Mouse (Mus musculus) intestine, embryonic 14.5 days (tissue): ENCODE data around the gene Trank1. TPM values are rescaled to one million over a fixed set of nuclear protein-coding genes. Genes with fewer than 3 reads are reported as not detected.

ENCODE experiments used
- ATAC-seq: fragments of 200-750 bp; cut with Nextera tagmentation; replicated peaks from 2 replicates; pipeline ENCODE4 v1.8.0; 2017; ENCODE audit warnings: low read depth, moderate number of reproducible peaks, moderate TSS enrichment, moderate library complexity; ENCODE audit not compliant: low FRiP score, low TSS enrichment
- DNase-seq: peaks from one replicate; pipeline ENCODE4 v3.0.0-alpha.2; 2018; ENCODE audit warnings: low spot score
- H3K27ac ChIP-seq: fragments of 300-500 bp; sonication (generic); 2 replicates; pipeline ENCODE4 v1.5.1; 2014; ENCODE audit warnings: low read depth, mild to moderate bottlenecking, control low read depth
- H3K27me3 ChIP-seq: fragments of 300-500 bp; sonication (generic); replicated peaks from 2 replicates; pipeline ENCODE4 v1.6.1; 2014; ENCODE audit warnings: low read length, control low read depth; ENCODE audit not compliant: control insufficient read depth, insufficient read depth
- H3K36me3 ChIP-seq: fragments of 300-500 bp; sonication (generic); 2 replicates; pipeline ENCODE4 v1.6.1; 2014; ENCODE audit warnings: low read length, control low read depth; ENCODE audit not compliant: control insufficient read depth, insufficient read depth
- H3K4me1 ChIP-seq: fragments of 300-500 bp; sonication (generic); replicated peaks from 2 replicates; pipeline ENCODE4 v1.6.1; 2014; ENCODE audit warnings: low read length, control low read depth, mixed read lengths; ENCODE audit not compliant: control insufficient read depth, insufficient read depth
- H3K4me2 ChIP-seq: fragments of 300-500 bp; sonication (generic); 2 replicates; pipeline ENCODE4 v1.6.1; 2014; ENCODE audit warnings: low read length
- H3K4me3 ChIP-seq: fragments of 300-500 bp; sonication (generic); 2 replicates; pipeline ENCODE4 v1.5.1; 2014; ENCODE audit warnings: low read depth, low read length, control low read depth, mixed read lengths
- H3K9ac ChIP-seq: fragments of 300-500 bp; sonication (generic); 2 replicates; pipeline ENCODE4 v1.6.1; 2014; ENCODE audit warnings: mild to moderate bottlenecking, low read length
- H3K9me3 ChIP-seq: fragments of 300-500 bp; sonication (generic); 2 replicates; pipeline ENCODE4 v1.6.1; 2016; ENCODE audit warnings: low read length, control low read depth; ENCODE audit not compliant: control insufficient read depth
- WGBS: fragments of 180-500 bp; shearing (Covaris S2); extraction: QIAGEN DNeasy Blood & Tissue Kit; methylation state at CpG from one replicate; pipeline ENCODE4 v1.1.7; 2014; 5-methylcytosine and 5-hydroxymethylcytosine counted together
- polyA plus RNA-seq: library from polyadenylated mRNA; unstranded; fragments of >200 nt; fragmentation: Nextera tagmentation; extraction: Ambion mirVana; gene quantifications from 2 replicates; pipeline ENCODE4 v1.2.1, GENCODE M21; 2014

Trank1 gene
- polyA plus RNA-seq, 1 experiment from 2014 or later, result 0.08 TPM

- no peak overlapping the region for H3K9ac ChIP-seq
- ATAC-seq, result no peak
- no peaks in the 10 kb centered on the region for H3K36me3 ChIP-seq
- DNase-seq, result no peak
- H3K27me3 ChIP-seq, result no peaks in the 10 kb centered on the region
- no peaks in the 10 kb centered on the region for H3K9me3 ChIP-seq
- no peaks in the 10 kb centered on the region for H3K4me1 ChIP-seq
- H3K27ac ChIP-seq, result no peak overlapping the region
- H3K4me2 ChIP-seq, result no peak overlapping the region
- WGBS, result 95% methylated on average over 6 of the region's 6 CpGs
- H3K4me3 ChIP-seq, result no peak overlapping the region
Measured at GRCm38 (mm10) chr9:111294911-111295310, 16.6 kb upstream of the Trank1 start.

GRCm38 (mm10) chr9:111295323-111295722 is 16.2 kb upstream of the Trank1 start:
- WGBS, result 87% methylated on average over 2 of the region's 2 CpGs
- ATAC-seq, result no peak
- DNase-seq, result no peak

GRCm38 (mm10) chr9:111296433-111296832 is 15.1 kb upstream of the Trank1 start:
- Histone ChIP-seq H3K4me3 (no peak overlapping the region), H3K4me2 (no peak overlapping the region), H3K9ac (no peak overlapping the region), H3K4me1 (no peaks in the 10 kb centered on the region), H3K27me3 (no peaks in the 10 kb centered on the region), H3K36me3 (no peaks in the 10 kb centered on the region), H3K9me3 (no peaks in the 10 kb centered on the region), H3K27ac (no peak overlapping the region)
- ATAC-seq, result no peak
- 71% methylated on average over 7 of the region's 7 CpGs for WGBS
- DNase-seq, result no peak

More at GRCm38 (mm10) chr9:111295323-111295722, 16.2 kb upstream of the Trank1 start:
- H3K27ac ChIP-seq, result no peak overlapping the region
- H3K4me2 ChIP-seq, result no peak overlapping the region
- H3K4me3 ChIP-seq, result no peak overlapping the region
- H3K36me3 ChIP-seq, result no peaks in the 10 kb centered on the region
- no peaks in the 10 kb centered on the region for H3K9me3 ChIP-seq
- H3K27me3 ChIP-seq, result no peaks in the 10 kb centered on the region
- H3K9ac ChIP-seq, result no peak overlapping the region
- H3K4me1 ChIP-seq, result no peaks in the 10 kb centered on the region

- Histone ChIP-seq H3K27me3 (no peaks in the 10 kb centered on the region), H3K9ac (no peak overlapping the region), H3K9me3 (no peaks in the 10 kb centered on the region), H3K36me3 (no peaks in the 10 kb centered on the region), H3K27ac (no peak overlapping the region), H3K4me1 (no peaks in the 10 kb centered on the region), H3K4me2 (no peak overlapping the region), H3K4me3 (no peak overlapping the region)
- ATAC-seq (no peak), DNase-seq (no peak)
- WGBS, result 66% methylated on average over 2 of the region's 2 CpGs
Measured at GRCm38 (mm10) chr9:111298606-111299005, 12.9 kb upstream of the Trank1 start.

GRCm38 (mm10) chr9:111302196-111302831 is 9.2 kb upstream of the Trank1 start:
- ATAC-seq (no peak), DNase-seq (no peak)
- Histone ChIP-seq H3K9ac (no peak overlapping the region), H3K27ac (no peak overlapping the region), H3K4me3 (no peak overlapping the region), H3K9me3 (no peaks in the 10 kb centered on the region), H3K36me3 (no peaks in the 10 kb centered on the region), H3K27me3 (no peaks in the 10 kb centered on the region), H3K4me1 (no peaks in the 10 kb centered on the region), H3K4me2 (no peak overlapping the region)
- 64% methylated on average over 12 of the region's 12 CpGs for WGBS

- Histone ChIP-seq H3K4me1 (no peaks in the 10 kb centered on the region), H3K9ac (no peak overlapping the region), H3K9me3 (no peaks in the 10 kb centered on the region), H3K27me3 (peaks cover 2% of the 10 kb centered on the region), H3K27ac (no peak overlapping the region), H3K4me3 (no peak overlapping the region), H3K36me3 (no peaks in the 10 kb centered on the region), H3K4me2 (no peak overlapping the region)
- ATAC-seq, result no peak
- no peak for DNase-seq
- 93% methylated on average over 6 of the region's 6 CpGs for WGBS
Measured at GRCm38 (mm10) chr9:111304036-111304435, 7.5 kb upstream of the Trank1 start.

GRCm38 (mm10) chr9:111306142-111306541 is 5.4 kb upstream of the Trank1 start:
- H3K4me1 ChIP-seq, result no peaks in the 10 kb centered on the region
- peaks cover 23% of the 10 kb centered on the region for H3K27me3 ChIP-seq
- no peak overlapping the region for H3K4me3 ChIP-seq
- no peaks in the 10 kb centered on the region for H3K9me3 ChIP-seq
- H3K36me3 ChIP-seq, result no peaks in the 10 kb centered on the region
- ATAC-seq (no peak), DNase-seq (no peak)
- no peak overlapping the region for H3K27ac ChIP-seq
- 78% methylated on average over 7 of the region's 7 CpGs for WGBS
- no peak overlapping the region for H3K4me2 ChIP-seq
- no peak overlapping the region for H3K9ac ChIP-seq

GRCm38 (mm10) chr9:111311843-111312441 is 403 bp downstream of the Trank1 start:
- WGBS, result 3% methylated on average over 53 of the region's 98 CpGs
- peak overlapping the region; percentile 39 for H3K4me3 ChIP-seq
- no peak overlapping the region for H3K9ac ChIP-seq
- ATAC-seq (no peak), DNase-seq (no peak)
- H3K4me1 ChIP-seq, result no peaks in the 10 kb centered on the region
- H3K36me3 ChIP-seq, result no peaks in the 10 kb centered on the region
- H3K27me3 ChIP-seq, result peaks cover 63% of the 10 kb centered on the region
- H3K4me2 ChIP-seq, result peak overlapping the region; percentile 57
- H3K9me3 ChIP-seq, result no peaks in the 10 kb centered on the region
- H3K27ac ChIP-seq, result no peak overlapping the region
